Mouse (Mus musculus) kidney, adult 2 months (tissue): Measurements from ENCODE around the gene Spef1.

Experiments
- CTCF ChIP-seq: fragments of 200-500 bp; conservative IDR thresholded peaks from 2 replicates; pipeline ENCODE4 v1.5.1; 2011; ENCODE audit warnings: low read depth, mild to moderate bottlenecking, control low read depth, low read length, moderate library complexity, mixed read lengths; ENCODE audit not compliant: insufficient read depth, insufficient read length
- POLR2A ChIP-seq: fragments of 200-500 bp; IDR thresholded peaks from one replicate; pipeline ENCODE4 v1.6.1; 2011; ENCODE audit warnings: low read depth, low read length, control low read depth

DNA sequence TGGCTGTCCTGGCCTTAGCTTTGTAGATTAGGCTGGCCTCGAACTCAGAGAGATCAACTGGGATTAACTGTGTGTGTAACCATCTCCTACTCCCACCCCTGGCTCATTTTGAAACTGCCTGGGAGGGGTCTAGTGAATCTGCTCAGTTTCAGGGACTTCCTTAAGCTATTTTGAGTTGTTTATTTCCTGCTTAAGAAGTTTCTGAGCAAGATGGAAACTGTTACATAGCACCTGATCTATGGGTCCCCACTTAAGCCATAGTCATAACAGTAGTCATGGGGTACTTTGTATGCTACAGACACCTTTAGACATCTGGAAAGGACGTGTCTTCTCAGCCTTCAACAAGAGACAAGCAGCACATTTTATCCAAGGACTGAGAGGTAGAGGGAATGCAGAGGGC, 13.6 kb upstream of the Spef1 start:
- TF ChIP-seq CTCF: no peak
- TF ChIP-seq POLR2A: no peak
